10 mouse cellular contexts compared by ENCODE assay signal in genomic region chr17:86800535-86800934, GRCm38 (mm10). TPM values are rescaled to one million over a fixed set of nuclear protein-coding genes. Genes with fewer than 3 reads are reported as not detected.
DNase-seq lines count a peak whose midpoint lies in the region; ATAC-seq lines count a peak whose summit lies in the region.
"Had no signal": no experiment of that assay in that cellular context is flagged by ENCODE, and none has a peak within 500 bp of the region (broad histone marks: within the 10 kb centered on the region; RNA-seq: fewer than 3 reads in every experiment).

No protein-coding gene starts in this region.

- no peaks in the 10 kb centered on the region; the same call in 1 of the 2 replicates for H3K4me1 ChIP-seq in hindbrain, embryonic 14.5 days (replicated peaks; ENCODE audit: control insufficient read depth, insufficient read depth, low read length)
- H3K4me1 ChIP-seq in hindbrain, embryonic 13.5 days (replicated peaks): peaks cover 8% of the 10 kb centered on the region
- H3K4me1 ChIP-seq in lung, embryonic 16.5 days (replicated peaks; ENCODE audit: control insufficient read depth, insufficient read depth, low read length): peaks cover 24% of the 10 kb centered on the region

- H3K27ac ChIP-seq in hindbrain, embryonic 14.5 days: peak overlapping the region; percentile 26; the same call in 1 of the 2 replicates
- H3K27ac ChIP-seq in hindbrain, embryonic 13.5 days: no peak overlapping the region
- H3K27ac ChIP-seq in lung, embryonic 16.5 days (ENCODE audit: low read length): peak overlapping the region; percentile 80
- H3K27ac ChIP-seq: liver, embryonic 15.5 days had no signal

- H3K4me3 ChIP-seq in hindbrain, embryonic 14.5 days (replicated peaks; ENCODE audit: low read length): no peak overlapping the region
- no peak overlapping the region for H3K4me3 ChIP-seq in hindbrain, embryonic 13.5 days
- no peak overlapping the region for H3K4me3 ChIP-seq in lung, embryonic 16.5 days (ENCODE audit: low read length)
- H3K4me3 ChIP-seq: embryonic facial prominence, embryonic 12.5 days; liver, embryonic 15.5 days had no signal

- no peaks in the 10 kb centered on the region for H3K9me3 ChIP-seq in hindbrain, embryonic 14.5 days (ENCODE audit: control insufficient read depth, low read length)
- H3K9me3 ChIP-seq in hindbrain, embryonic 13.5 days: no peaks in the 10 kb centered on the region
- H3K9me3 ChIP-seq in lung, embryonic 16.5 days (ENCODE audit: control insufficient read depth, low read length): no peaks in the 10 kb centered on the region
- H3K9me3 ChIP-seq: embryonic facial prominence, embryonic 12.5 days; liver, embryonic 15.5 days had no signal

- no peaks in the 10 kb centered on the region for H3K36me3 ChIP-seq in hindbrain, embryonic 14.5 days (replicated peaks; ENCODE audit: control insufficient read depth, insufficient read depth)
- H3K36me3 ChIP-seq in hindbrain, embryonic 13.5 days: no peaks in the 10 kb centered on the region
- H3K36me3 ChIP-seq in lung, embryonic 16.5 days (ENCODE audit: control insufficient read depth, insufficient read depth, low read length): no peaks in the 10 kb centered on the region
- H3K36me3 ChIP-seq: embryonic facial prominence, embryonic 12.5 days; liver, embryonic 15.5 days had no signal

- no peaks in the 10 kb centered on the region for H3K27me3 ChIP-seq in hindbrain, embryonic 14.5 days (ENCODE audit: control insufficient read depth, insufficient read depth, low read length)
- no peaks in the 10 kb centered on the region for H3K27me3 ChIP-seq in hindbrain, embryonic 13.5 days
- H3K27me3 ChIP-seq in lung, embryonic 16.5 days (ENCODE audit: control insufficient read depth, insufficient read depth, low read depth, low read length): no peaks in the 10 kb centered on the region
- H3K27me3 ChIP-seq: embryonic facial prominence, embryonic 12.5 days; liver, embryonic 15.5 days had no signal

- ATAC-seq in hindbrain, embryonic 14.5 days (ENCODE audit: low FRiP score): no peak
- no peak for ATAC-seq in hindbrain, embryonic 13.5 days (ENCODE audit: low FRiP score)
- ATAC-seq in lung, embryonic 16.5 days (ENCODE audit: low read depth): peak; percentile 56

- no peak overlapping the region for H3K9ac ChIP-seq in hindbrain, embryonic 14.5 days
- no peak overlapping the region for H3K9ac ChIP-seq in hindbrain, embryonic 13.5 days
- H3K9ac ChIP-seq in lung, embryonic 16.5 days (ENCODE audit: low read length): no peak overlapping the region
- H3K9ac ChIP-seq: embryonic facial prominence, embryonic 12.5 days; liver, embryonic 15.5 days had no signal

- H3K4me2 ChIP-seq in hindbrain, embryonic 14.5 days (replicated peaks): no peak overlapping the region
- no peak overlapping the region for H3K4me2 ChIP-seq in hindbrain, embryonic 13.5 days
- no peak overlapping the region for H3K4me2 ChIP-seq in lung, embryonic 16.5 days (ENCODE audit: low read depth, low read length)
- H3K4me2 ChIP-seq: embryonic facial prominence, embryonic 12.5 days; liver, embryonic 15.5 days had no signal

- no peak for DNase-seq in hindbrain, embryonic 14.5 days (ENCODE audit: low spot score)
- peak; percentile 39 for DNase-seq in thymus, postnatal 25 days
- no peak for DNase-seq in thymus, adult 18-20 months
- DNase-seq in spleen, postnatal 14 days (ENCODE audit: low spot score in 2 of 2): no peak
- no peak for DNase-seq in cerebellum, postnatal 10 days
- DNase-seq in left cerebral cortex, adult 9 months (ENCODE audit: low spot score in 2 of 2): no peak

- WGBS in hindbrain, embryonic 14.5 days: 77% methylated on average over 12 of the region's 12 CpGs
- WGBS in hindbrain, embryonic 13.5 days: 73% methylated on average over 12 of the region's 12 CpGs
- WGBS in lung, embryonic 16.5 days: 57% methylated on average over 12 of the region's 12 CpGs

RNA-seq across cellular contexts. Expression of gene Epas1, which starts 47.0 kb away (rescaled TPM):
- polyA plus RNA-seq in hindbrain, embryonic 14.5 days (2014; fragmentation: Nextera tagmentation; extraction: Ambion mirVana): 12.6 and 12.8 TPM in 2 replicates
- 4.6 and 5.0 TPM in 2 replicates for polyA plus RNA-seq in hindbrain, embryonic 13.5 days (2015; fragmentation: Nextera tagmentation; extraction: Ambion mirVana)
- 13.7 and 14.5 TPM in 2 replicates for polyA plus RNA-seq in lung, embryonic 16.5 days (2015; fragmentation: Nextera tagmentation; extraction: Ambion mirVana)
